Mouse (Mus musculus): Measurements from ENCODE around the gene Pla2g12b.

Gene Pla2g12b

GRCm38 (mm10) chr10:59416623-59417022, 13.2 kb downstream of the Pla2g12b start:
- no peak for DNase-seq

DNA sequence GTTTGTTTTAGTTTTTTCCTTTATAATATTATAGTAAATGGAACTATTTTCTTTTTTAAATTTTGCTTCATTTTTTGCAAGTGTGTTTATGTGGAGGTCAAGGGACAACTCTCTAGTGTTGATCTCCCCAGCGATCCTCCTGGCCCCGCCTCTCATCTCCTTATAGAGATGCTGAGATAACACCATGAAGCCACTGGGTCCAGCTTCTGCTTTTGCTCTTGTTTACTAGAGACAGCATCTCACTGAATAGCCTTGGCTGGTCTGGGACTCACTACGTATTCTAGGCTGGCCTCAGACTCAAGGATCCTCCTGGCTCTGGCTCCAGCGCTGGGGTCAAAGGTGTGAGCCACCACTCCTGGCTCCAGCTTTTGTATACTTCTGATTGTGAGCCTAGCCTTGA, 16.1 kb downstream of the Pla2g12b start:
- no peak for DNase-seq

DNA sequence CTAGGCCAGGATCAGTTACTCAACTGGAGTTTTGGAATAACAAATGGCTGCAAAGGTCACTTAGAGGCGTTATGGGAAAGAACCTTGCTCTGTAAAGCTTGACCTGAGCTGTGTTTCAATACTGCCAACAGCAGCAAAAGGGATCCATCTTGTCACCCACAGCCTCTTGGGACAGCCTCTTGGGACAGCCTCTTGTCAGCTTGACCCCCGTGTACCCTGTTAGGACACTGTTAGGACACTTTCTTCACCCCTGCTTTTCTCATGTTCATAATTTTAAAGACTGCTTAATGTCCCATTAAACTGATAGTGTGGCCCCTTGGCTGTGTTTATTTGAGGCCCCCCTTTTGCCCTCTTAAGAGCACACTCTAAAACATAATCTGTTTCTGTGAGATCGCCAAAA, 21.0 kb downstream of the Pla2g12b start:
- DNase-seq, result no peak

- DNase-seq, result peak; percentile 41
Measured at GRCm38 (mm10) chr10:59425369-59425768, 21.9 kb downstream of the Pla2g12b start.

GRCm38 (mm10) chr10:59426371-59426770, 22.9 kb downstream of the Pla2g12b start:
- DNase-seq, result no peak

- no peak for DNase-seq
Measured at GRCm38 (mm10) chr10:59429448-59430135, 26.1 kb downstream of the Pla2g12b start.

- no peak for DNase-seq
Measured at GRCm38 (mm10) chr10:59430701-59431218, 27.3 kb downstream of the Pla2g12b start.

DNA sequence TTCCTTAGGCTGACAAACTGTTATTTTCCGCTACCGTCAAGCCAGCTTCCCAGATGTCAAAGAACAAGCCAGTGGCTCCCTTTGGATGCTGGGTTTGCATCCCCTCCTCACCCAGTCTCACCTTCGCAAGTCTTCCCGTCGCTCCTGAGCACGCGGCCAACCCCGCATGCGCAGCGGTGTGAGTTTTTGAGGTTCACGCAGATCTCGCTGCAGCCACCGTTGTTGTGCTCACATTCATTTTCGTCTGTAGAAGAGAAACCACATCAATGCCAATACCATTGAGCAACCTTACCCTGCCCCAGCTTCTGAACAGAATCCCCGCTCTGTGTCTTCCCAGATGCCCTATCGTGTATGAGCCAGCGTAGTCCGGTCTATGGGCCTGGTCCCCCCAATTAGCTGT, 32.3 kb downstream of the Pla2g12b start:
- no peak for DNase-seq

GRCm38 (mm10) chr10:59438651-59439050, 35.2 kb downstream of the Pla2g12b start:
- no peak for DNase-seq

- DNase-seq, result no peak
Measured at GRCm38 (mm10) chr10:59439508-59439931, 36.1 kb downstream of the Pla2g12b start.

GRCm38 (mm10) chr10:59440177-59440576, 36.7 kb downstream of the Pla2g12b start:
- DNase-seq, result no peak

- no peak for DNase-seq
Measured at GRCm38 (mm10) chr10:59441735-59442134, 38.3 kb downstream of the Pla2g12b start, which contains the start of gene Oit3. Oit3 (minus strand) TSS chr10:59441778.

- no peak for DNase-seq
Measured at GRCm38 (mm10) chr10:59443212-59443611, 39.8 kb downstream of the Pla2g12b start.

DNA sequence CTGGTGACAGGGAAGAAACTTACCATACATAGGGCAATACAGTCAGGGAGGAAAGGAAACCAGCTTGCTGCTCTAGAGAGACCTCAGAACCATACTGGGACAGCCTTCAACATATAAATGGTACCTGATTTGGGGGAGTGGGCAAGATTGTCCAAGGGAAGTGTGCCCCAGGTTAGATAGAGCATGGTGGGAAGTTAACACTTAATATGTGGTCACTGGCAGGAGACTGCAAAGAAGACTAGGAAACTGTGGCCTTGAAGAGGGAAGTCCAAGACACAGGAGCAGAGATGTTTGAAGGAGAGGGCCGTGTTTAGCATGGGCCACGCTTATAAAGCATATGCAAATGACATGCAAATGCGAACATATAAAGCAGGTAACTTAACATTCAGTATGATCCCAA, 40.6 kb downstream of the Pla2g12b start:
- no peak for DNase-seq

DNA sequence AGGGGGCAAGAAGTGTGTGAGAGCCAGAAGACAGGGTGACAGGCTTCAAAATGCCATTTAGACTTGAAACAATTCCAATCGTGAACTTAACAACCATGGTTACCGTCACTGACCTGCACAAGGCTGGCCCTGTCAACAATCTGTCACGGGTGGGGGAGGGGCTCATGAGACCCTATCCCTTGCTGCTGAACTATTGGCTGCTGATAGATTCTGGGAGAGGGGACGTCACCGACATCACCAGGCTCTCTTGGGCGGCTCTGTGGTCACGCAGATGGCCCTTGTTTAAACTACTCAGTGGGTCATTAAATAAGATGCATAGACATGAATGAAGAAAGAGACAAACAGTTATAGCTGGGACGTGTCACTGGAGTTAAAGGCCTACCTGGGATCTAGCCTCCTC, 41.2 kb downstream of the Pla2g12b start:
- no peak for DNase-seq

DNA sequence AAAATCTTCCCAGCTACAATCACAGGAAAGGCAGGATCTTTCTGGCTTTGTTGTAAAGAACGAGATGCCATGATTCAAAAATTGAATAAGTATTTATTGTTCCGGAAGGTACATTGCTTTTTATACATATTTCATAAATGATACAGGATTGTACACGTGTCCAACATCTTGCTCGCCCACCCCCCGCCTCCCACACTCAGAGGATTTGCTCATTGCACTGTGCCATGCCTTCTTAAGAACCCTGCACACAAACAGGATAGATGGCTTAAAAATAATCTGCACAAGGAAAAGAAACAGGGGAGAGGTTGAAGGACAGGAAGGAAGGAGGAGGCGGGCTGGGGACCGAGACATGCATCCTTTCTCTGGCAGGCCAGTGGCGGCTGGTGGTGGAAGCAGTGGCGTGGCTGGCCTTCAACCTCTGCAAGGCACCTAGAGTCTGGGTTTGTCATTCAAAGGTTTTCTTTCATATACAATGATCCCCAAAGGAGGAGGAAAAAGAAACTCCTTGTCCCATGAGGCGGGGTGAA, 43.5 kb downstream of the Pla2g12b start:
- no peak for DNase-seq

DNA sequence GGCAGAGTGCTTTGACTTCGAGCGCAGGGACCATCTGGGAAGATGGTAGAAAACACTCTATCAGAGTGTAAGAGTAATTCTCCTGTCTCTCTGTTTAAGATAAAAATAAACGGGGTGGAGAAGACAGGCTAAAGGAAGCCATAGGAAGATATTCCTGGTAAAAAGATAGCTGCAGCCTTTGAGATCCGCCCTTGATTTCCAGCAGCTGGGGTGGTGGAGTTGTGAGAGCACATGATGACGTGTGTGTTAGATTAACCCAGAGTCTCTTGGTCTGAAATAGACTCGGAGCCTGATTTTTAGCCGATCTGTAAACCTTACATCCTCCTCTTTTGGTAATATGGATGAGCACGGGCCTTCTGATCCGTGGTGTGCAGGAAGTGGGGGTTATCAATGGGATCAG, 44.1 kb downstream of the Pla2g12b start:
- DNase-seq, result no peak

GRCm38 (mm10) chr10:59451839-59452238, 48.4 kb downstream of the Pla2g12b start:
- DNase-seq, result no peak

DNA sequence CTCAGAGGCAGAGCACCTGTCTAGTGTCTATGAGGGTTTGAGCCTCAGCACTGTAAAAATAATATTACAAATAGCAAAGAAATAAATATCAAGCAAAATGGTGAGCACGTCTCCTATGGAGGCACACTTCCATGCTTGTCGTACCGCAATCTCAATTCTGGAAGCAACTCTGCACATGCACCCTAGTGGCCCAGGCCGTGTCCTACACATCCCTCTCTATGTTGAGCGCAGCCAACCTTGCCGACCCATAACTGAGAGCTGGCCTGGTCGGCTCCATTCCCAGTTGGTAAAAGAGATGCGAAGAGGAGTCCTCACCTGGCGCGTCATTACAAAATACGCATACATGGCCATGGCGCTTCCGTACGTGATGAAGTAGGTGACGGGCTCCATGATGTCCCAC, 51.2 kb downstream of the Pla2g12b start:
- DNase-seq, result no peak

DNA sequence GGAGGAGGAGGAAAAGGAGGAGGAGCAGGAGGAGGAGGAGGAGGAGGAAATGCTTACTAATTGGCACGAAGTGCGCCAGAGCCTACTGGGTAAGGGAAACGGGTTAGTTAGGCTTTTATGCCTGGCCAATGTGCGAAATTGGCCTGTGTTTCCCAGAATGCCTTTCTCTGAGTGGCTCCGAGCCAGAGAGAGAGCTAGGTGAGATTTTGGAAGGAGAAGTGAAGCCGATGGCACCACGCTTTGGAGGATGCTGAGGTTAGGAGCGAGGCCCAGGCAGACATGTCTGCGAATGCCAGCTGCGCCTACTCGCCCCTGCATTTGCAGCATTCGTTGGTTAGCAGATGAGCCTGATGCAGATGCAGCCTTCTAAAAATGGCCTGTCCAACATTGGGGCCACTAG, 56.3 kb downstream of the Pla2g12b start:
- peak; percentile 18 for DNase-seq

- DNase-seq, result no peak
Measured at GRCm38 (mm10) chr10:59462307-59462706, 58.8 kb downstream of the Pla2g12b start.

DNA sequence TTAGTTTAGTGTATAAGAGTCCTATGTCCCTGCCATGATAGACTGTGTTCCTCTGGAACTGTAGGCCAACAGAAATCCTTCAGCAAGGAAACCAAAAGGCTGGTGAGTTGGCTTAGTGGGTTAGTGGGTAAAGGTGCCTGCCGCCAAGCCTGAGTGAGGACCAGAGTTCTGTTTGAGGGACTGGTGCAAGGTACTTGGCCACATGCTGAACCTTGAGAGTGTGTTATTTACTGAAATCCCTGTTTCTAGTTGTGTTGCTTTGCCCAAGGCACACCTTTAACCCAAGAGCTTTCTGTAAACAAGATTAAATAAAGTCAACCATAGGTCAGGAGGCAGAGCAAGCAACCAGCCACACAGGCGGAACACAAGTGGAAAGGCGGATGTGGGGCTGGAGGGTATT, 62.1 kb downstream of the Pla2g12b start:
- no peak for DNase-seq

- DNase-seq, result no peak
Measured at GRCm38 (mm10) chr10:59466626-59467025, 63.2 kb downstream of the Pla2g12b start.

DNA sequence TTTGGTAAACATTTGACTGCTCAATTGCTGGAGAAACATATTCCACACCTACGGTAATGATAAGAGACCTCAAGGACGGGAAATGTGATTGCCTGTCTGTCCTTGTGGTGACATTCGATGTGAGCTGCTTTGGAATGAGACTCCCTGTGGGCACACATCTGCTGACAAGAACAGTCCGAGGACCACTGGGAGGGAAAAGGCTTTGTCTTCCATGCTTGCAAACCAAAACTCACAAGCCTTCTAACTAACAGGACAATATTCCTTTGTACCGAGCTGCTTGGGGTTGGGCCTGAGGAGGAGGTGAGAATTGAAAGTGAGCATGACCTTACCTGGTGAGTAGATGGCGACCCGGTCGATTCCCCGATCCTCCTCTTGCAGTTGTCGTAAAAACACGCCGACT, 63.8 kb downstream of the Pla2g12b start:
- no peak for DNase-seq

GRCm38 (mm10) chr10:59470451-59470850, 67.0 kb downstream of the Pla2g12b start:
- DNase-seq, result peak; percentile 79

All from cerebellum, adult 11-12 months (tissue).